Mouse (Mus musculus): ENCODE measurements at regions not wholly inside any gene's neighbourhood (a gene's known extent, or its start where the extent isn't known, plus 50 kb on each side); places are given as distances from the start of the nearest gene placed in this dataset.

GRCm38 (mm10) chr1:166773114-166773513 is 91.5 kb upstream of the Fmo9 start:
- Histone ChIP-seq H3K36me3 (ENCODE audit: insufficient read depth, low read length) (no peaks in the 10 kb centered on the region), H3K4me3 (ENCODE audit: low read length) (no peak overlapping the region), H3K27me3 (ENCODE audit: insufficient read depth, low read length) (no peaks in the 10 kb centered on the region), H3K9ac (replicated peaks; ENCODE audit: low read length) (no peak overlapping the region), H3K4me2 (ENCODE audit: low read depth, low read length) (no peak overlapping the region), H3K4me1 (ENCODE audit: insufficient read depth, low read length) (no peaks in the 10 kb centered on the region), H3K27ac (no peak overlapping the region), H3K9me3 (ENCODE audit: low read length) (no peaks in the 10 kb centered on the region)
- 90% methylated on average over 1 of the region's 1 CpGs for WGBS
- no peak for ATAC-seq
- TF ChIP-seq CTCF (IDR thresholded peaks at IDR 0.05; ENCODE audit: low read depth), result no peak
- DNase-seq (ENCODE audit: low spot score), result no peak

GRCm38 (mm10) chr1:166782106-166782505 is 100.5 kb upstream of the Fmo9 start:
- ATAC-seq (peak; percentile 62), DNase-seq (ENCODE audit: low spot score) (peak; percentile 84)
- no peaks in the 10 kb centered on the region for H3K27me3 ChIP-seq (ENCODE audit: insufficient read depth, low read length)
- 49% methylated on average over 1 of the region's 1 CpGs for WGBS
- H3K27ac ChIP-seq, result no peak overlapping the region
- no peaks in the 10 kb centered on the region for H3K36me3 ChIP-seq (ENCODE audit: insufficient read depth, low read length)
- no peak overlapping the region for H3K9ac ChIP-seq (replicated peaks; ENCODE audit: low read length)
- H3K9me3 ChIP-seq (ENCODE audit: low read length), result no peaks in the 10 kb centered on the region
- H3K4me2 ChIP-seq (ENCODE audit: low read depth, low read length), result no peak overlapping the region
- no peaks in the 10 kb centered on the region for H3K4me1 ChIP-seq (ENCODE audit: insufficient read depth, low read length)
- TF ChIP-seq CTCF (IDR thresholded peaks at IDR 0.05; ENCODE audit: low read depth), result peak; percentile 84
- H3K4me3 ChIP-seq (ENCODE audit: low read length), result no peak overlapping the region

GRCm38 (mm10) chr1:166787945-166788344 is 106.3 kb upstream of the Fmo9 start:
- DNase-seq (ENCODE audit: low spot score) (no peak), ATAC-seq (no peak)
- Histone ChIP-seq H3K9ac (replicated peaks; ENCODE audit: low read length) (no peak overlapping the region), H3K4me2 (ENCODE audit: low read depth, low read length) (no peak overlapping the region), H3K4me3 (ENCODE audit: low read length) (no peak overlapping the region), H3K36me3 (ENCODE audit: insufficient read depth, low read length) (no peaks in the 10 kb centered on the region), H3K27ac (no peak overlapping the region), H3K9me3 (ENCODE audit: low read length) (no peaks in the 10 kb centered on the region), H3K27me3 (ENCODE audit: insufficient read depth, low read length) (no peaks in the 10 kb centered on the region), H3K4me1 (ENCODE audit: insufficient read depth, low read length) (no peaks in the 10 kb centered on the region)
- WGBS, result 84% methylated on average over 1 of the region's 1 CpGs
- no peak for TF ChIP-seq CTCF (IDR thresholded peaks at IDR 0.05; ENCODE audit: low read depth)

GRCm38 (mm10) chr1:166788824-166789399 is 107.3 kb upstream of the Fmo9 start:
- no peak overlapping the region for H3K4me2 ChIP-seq (ENCODE audit: low read depth, low read length)
- no peak for TF ChIP-seq CTCF (IDR thresholded peaks at IDR 0.05; ENCODE audit: low read depth)
- WGBS, result 9% methylated on average over 1 of the region's 1 CpGs
- no peaks in the 10 kb centered on the region for H3K4me1 ChIP-seq (ENCODE audit: insufficient read depth, low read length)
- no peak overlapping the region for H3K4me3 ChIP-seq (ENCODE audit: low read length)
- H3K27me3 ChIP-seq (ENCODE audit: insufficient read depth, low read length), result no peaks in the 10 kb centered on the region
- ATAC-seq (no peak), DNase-seq (ENCODE audit: low spot score) (no peak)
- no peaks in the 10 kb centered on the region for H3K36me3 ChIP-seq (ENCODE audit: insufficient read depth, low read length)
- no peaks in the 10 kb centered on the region for H3K9me3 ChIP-seq (ENCODE audit: low read length)
- H3K27ac ChIP-seq, result no peak overlapping the region
- no peak overlapping the region for H3K9ac ChIP-seq (replicated peaks; ENCODE audit: low read length)

GRCm38 (mm10) chr1:166793052-166793716 is 111.5 kb upstream of the Fmo9 start:
- TF ChIP-seq CTCF (IDR thresholded peaks at IDR 0.05; ENCODE audit: low read depth), result no peak
- 0 out of 2 replicates have a peak, but pooled peaks cover 2% of the 10 kb centered on the region for H3K4me1 ChIP-seq (ENCODE audit: insufficient read depth, low read length)
- ATAC-seq, result no peak
- H3K4me3 ChIP-seq (ENCODE audit: low read length), result no peak overlapping the region
- no peaks in the 10 kb centered on the region for H3K36me3 ChIP-seq (ENCODE audit: insufficient read depth, low read length)
- no peaks in the 10 kb centered on the region for H3K9me3 ChIP-seq (ENCODE audit: low read length)
- no peak for DNase-seq (ENCODE audit: low spot score)
- H3K9ac ChIP-seq (replicated peaks; ENCODE audit: low read length), result no peak overlapping the region
- H3K4me2 ChIP-seq (ENCODE audit: low read depth, low read length), result no peak overlapping the region
- 82% methylated on average over 6 of the region's 6 CpGs for WGBS
- no peak overlapping the region for H3K27ac ChIP-seq
- H3K27me3 ChIP-seq (ENCODE audit: insufficient read depth, low read length), result no peaks in the 10 kb centered on the region

GRCm38 (mm10) chr1:166793717-166794081 is 112.1 kb upstream of the Fmo9 start:
- no peak for ATAC-seq
- 0 out of 2 replicates have a peak, but pooled peaks cover 2% of the 10 kb centered on the region for H3K4me1 ChIP-seq (ENCODE audit: insufficient read depth, low read length)
- H3K4me2 ChIP-seq (ENCODE audit: low read depth, low read length), result no peak overlapping the region
- H3K27me3 ChIP-seq (ENCODE audit: insufficient read depth, low read length), result no peaks in the 10 kb centered on the region
- 64% methylated on average over 1 of the region's 1 CpGs for WGBS
- no peak overlapping the region for H3K9ac ChIP-seq (replicated peaks; ENCODE audit: low read length)
- no peak overlapping the region for H3K27ac ChIP-seq
- no peaks in the 10 kb centered on the region for H3K9me3 ChIP-seq (ENCODE audit: low read length)
- no peak for TF ChIP-seq CTCF (IDR thresholded peaks at IDR 0.05; ENCODE audit: low read depth)
- H3K4me3 ChIP-seq (ENCODE audit: low read length), result no peak overlapping the region
- no peaks in the 10 kb centered on the region for H3K36me3 ChIP-seq (ENCODE audit: insufficient read depth, low read length)
- no peak for DNase-seq (ENCODE audit: low spot score)

GRCm38 (mm10) chr1:166794622-166795244 is 113.1 kb upstream of the Fmo9 start:
- Histone ChIP-seq H3K36me3 (ENCODE audit: insufficient read depth, low read length) (no peaks in the 10 kb centered on the region), H3K27me3 (ENCODE audit: insufficient read depth, low read length) (no peaks in the 10 kb centered on the region), H3K4me1 (ENCODE audit: insufficient read depth, low read length) (0 out of 2 replicates have a peak, but pooled peaks cover 2% of the 10 kb centered on the region), H3K9ac (replicated peaks; ENCODE audit: low read length) (no peak overlapping the region), H3K9me3 (ENCODE audit: low read length) (no peaks in the 10 kb centered on the region), H3K4me3 (ENCODE audit: low read length) (no peak overlapping the region), H3K4me2 (ENCODE audit: low read depth, low read length) (no peak overlapping the region), H3K27ac (no peak overlapping the region)
- ATAC-seq (peak; percentile 45; the same call in 1 of the 2 replicates), DNase-seq (ENCODE audit: low spot score) (peak; percentile 73)
- peak; percentile 69 for TF ChIP-seq CTCF (IDR thresholded peaks at IDR 0.05; ENCODE audit: low read depth)
- 48% methylated on average over 14 of the region's 14 CpGs for WGBS

Measured in hindbrain, postnatal 0 days (tissue).